ENCODE assay signal across 9 mouse cellular contexts in the genomic region with DNA sequence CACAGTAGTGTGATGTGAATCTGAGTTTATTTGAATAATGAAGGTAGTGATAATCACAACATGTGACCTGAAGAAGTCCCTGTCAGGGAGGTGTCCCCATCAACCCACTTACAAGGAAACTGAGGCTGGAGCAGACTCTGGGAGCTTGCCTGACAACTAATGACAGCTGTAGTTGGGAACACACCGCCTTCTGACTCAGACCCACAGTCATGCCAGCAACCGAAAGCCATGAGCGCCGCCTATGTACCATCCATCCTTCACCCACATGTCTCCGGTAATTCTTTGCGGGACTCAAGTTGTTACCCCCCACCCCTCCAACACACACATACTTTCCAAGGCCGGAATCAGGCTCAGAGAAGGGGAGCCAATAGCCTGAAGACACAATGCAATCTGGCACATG. TPM values are rescaled to one million over a fixed set of nuclear protein-coding genes. Genes with fewer than 3 reads are reported as not detected.
DNase-seq lines count a peak whose midpoint lies in the region; ATAC-seq and TF ChIP-seq lines count a peak whose summit lies in the region.
"Had no signal": no experiment of that assay in that cellular context is flagged by ENCODE, and none has a peak within 500 bp of the region (broad histone marks: within the 10 kb centered on the region; RNA-seq: fewer than 3 reads in every experiment).

No protein-coding gene starts in this region.

- H3K36me3 ChIP-seq in forebrain, embryonic 13.5 days (ENCODE audit: poor library complexity, severe bottlenecking): peaks cover 24% of the 10 kb centered on the region
- H3K36me3 ChIP-seq in midbrain, embryonic 12.5 days: peaks cover 20% of the 10 kb centered on the region

- H3K27ac ChIP-seq in left cerebral cortex, adult 2 months: no peak overlapping the region
- H3K27ac ChIP-seq in forebrain, embryonic 13.5 days: no peak overlapping the region
- H3K27ac ChIP-seq in midbrain, embryonic 12.5 days (replicated peaks): no peak overlapping the region

- DNase-seq in adrenal gland, postnatal 36 days: peak; percentile 38 to 44
- DNase-seq in adrenal gland, adult 8-10 months: no peak
- no peak for DNase-seq in left cerebral cortex, adult 2 months (ENCODE audit: extremely low spot score in 1 of 2, low spot score in 2 of 2)
- DNase-seq in left cerebral cortex, adult 11 months (ENCODE audit: low spot score): no peak
- DNase-seq in urinary bladder, postnatal 14 days (ENCODE audit: low spot score): no peak
- no peak for DNase-seq in MN1 (ENCODE audit: low spot score)

- peak overlapping the region; percentile 83 for H3K4me3 ChIP-seq in left cerebral cortex, adult 2 months
- no peak overlapping the region for H3K4me3 ChIP-seq in forebrain, embryonic 13.5 days
- H3K4me3 ChIP-seq in midbrain, embryonic 12.5 days: no peak overlapping the region; the same call in 1 of the 2 replicates

- H3K4me1 ChIP-seq in forebrain, embryonic 13.5 days: peaks cover 25% of the 10 kb centered on the region
- peaks cover 29% of the 10 kb centered on the region for H3K4me1 ChIP-seq in midbrain, embryonic 12.5 days

- no peaks in the 10 kb centered on the region for H3K27me3 ChIP-seq in forebrain, embryonic 13.5 days
- H3K27me3 ChIP-seq in midbrain, embryonic 12.5 days: no peaks in the 10 kb centered on the region; the same call in 1 of the 2 replicates

- intact Hi-C loops in left cerebral cortex, adult 2 months (cut with DNase I): no loop called here

- 97% methylated on average over 7 of the region's 7 CpGs for WGBS in forebrain, embryonic 13.5 days
- 97% methylated on average over 7 of the region's 7 CpGs for WGBS in midbrain, embryonic 12.5 days

- H3K9me3 ChIP-seq in forebrain, embryonic 13.5 days (replicated peaks): no peaks in the 10 kb centered on the region
- H3K9me3 ChIP-seq in midbrain, embryonic 12.5 days: no peaks in the 10 kb centered on the region; the same call in 1 of the 2 replicates

- ATAC-seq in forebrain, embryonic 13.5 days: no peak
- no peak for ATAC-seq in midbrain, embryonic 12.5 days (ENCODE audit: low FRiP score, low read depth)

- no peak overlapping the region for H3K9ac ChIP-seq in forebrain, embryonic 13.5 days
- H3K9ac ChIP-seq in midbrain, embryonic 12.5 days (replicated peaks): peak overlapping the region; percentile 84; the same call in 1 of the 2 replicates

- peak overlapping the region; percentile 98 for H3K4me2 ChIP-seq in forebrain, embryonic 13.5 days
- peak overlapping the region; percentile 95 for H3K4me2 ChIP-seq in midbrain, embryonic 12.5 days (replicated peaks)

- no peak for TF ChIP-seq CTCF in left cerebral cortex, adult 2 months (IDR thresholded peaks at IDR 0.05)

RNA-seq across cellular contexts. Expression of a gene that starts 2.0 kb away (rescaled TPM):
- 10 to 100 TPM; 46.5 to 50.3 TPM for total RNA-seq in adrenal gland, postnatal 36 days (2021)
- 10 to 100 TPM; 44.4 to 53.9 (median 47.6) TPM for total RNA-seq in adrenal gland, adult 8-10 months (2022)
- 10 to 100 TPM; 79.1 to 79.5 TPM for total RNA-seq in left cerebral cortex, adult 2 months (2021)
- polyA plus RNA-seq in forebrain, embryonic 13.5 days (2015; fragmentation: Nextera tagmentation; extraction: Ambion mirVana): 11.7 and 12.2 TPM in 2 replicates
- polyA plus RNA-seq in midbrain, embryonic 12.5 days (2016; fragmentation: Nextera tagmentation; extraction: Ambion mirVana): 16.4 and 20.9 TPM in 2 replicates

RNA-seq across cellular contexts. Expression of a gene that starts 6.5 kb away (rescaled TPM):
- 10 to 100 TPM; 41.1 to 49.6 TPM for total RNA-seq in adrenal gland, postnatal 36 days (2021)
- 10 to 100 TPM; 31.9 to 69.2 (median 51.8) TPM for total RNA-seq in adrenal gland, adult 8-10 months (2022)
- under 1 TPM; 0.26 to 0.36 TPM for total RNA-seq in left cerebral cortex, adult 2 months (2021)
- polyA plus RNA-seq in forebrain, embryonic 13.5 days (2015; fragmentation: Nextera tagmentation; extraction: Ambion mirVana): 0.13 and 0.29 TPM in 2 replicates
- 0.42 and 0.61 TPM in 2 replicates for polyA plus RNA-seq in midbrain, embryonic 12.5 days (2016; fragmentation: Nextera tagmentation; extraction: Ambion mirVana)

RNA-seq across cellular contexts. Expression of a gene that starts 51.5 kb away (rescaled TPM):
- total RNA-seq in adrenal gland, postnatal 36 days (2021): 10 to 100 TPM in 1 of 2 experiments, 1 to 10 TPM in 1; 8.7 to 12.1 TPM
- total RNA-seq in adrenal gland, adult 8-10 months (2022): 10 to 100 TPM; 12.7 to 15.4 (median 13.6) TPM
- total RNA-seq in left cerebral cortex, adult 2 months (2021): 1 to 10 TPM; 6.7 to 7.9 TPM
- polyA plus RNA-seq in forebrain, embryonic 13.5 days (2015; fragmentation: Nextera tagmentation; extraction: Ambion mirVana): 3.3 and 3.4 TPM in 2 replicates
- polyA plus RNA-seq in midbrain, embryonic 12.5 days (2016; fragmentation: Nextera tagmentation; extraction: Ambion mirVana): 4.3 and 5.0 TPM in 2 replicates

RNA-seq across cellular contexts. Expression of a gene that starts 51.6 kb away (rescaled TPM):
- total RNA-seq in adrenal gland, postnatal 36 days (2021): 10 to 100 TPM; 73.1 to 91.1 TPM
- 100 to 1,000 TPM in 1 of 4 experiments, 10 to 100 TPM in 3; 77.7 to 107 (median 90.3) TPM for total RNA-seq in adrenal gland, adult 8-10 months (2022)
- 10 to 100 TPM; 16.6 to 18.4 TPM for total RNA-seq in left cerebral cortex, adult 2 months (2021)
- 39.3 and 40.6 TPM in 2 replicates for polyA plus RNA-seq in forebrain, embryonic 13.5 days (2015; fragmentation: Nextera tagmentation; extraction: Ambion mirVana)
- polyA plus RNA-seq in midbrain, embryonic 12.5 days (2016; fragmentation: Nextera tagmentation; extraction: Ambion mirVana): 41.5 and 41.7 TPM in 2 replicates

RNA-seq across cellular contexts. Expression of a gene that starts 52.1 kb away (rescaled TPM):
- under 1 TPM in 1 of 2 experiments, not detected in 1; 0.66 TPM for total RNA-seq in adrenal gland, postnatal 36 days (2021)
- not detected for total RNA-seq in adrenal gland, adult 8-10 months (2022)
- not detected for total RNA-seq in left cerebral cortex, adult 2 months (2021)
- polyA plus RNA-seq in forebrain, embryonic 13.5 days (2015; fragmentation: Nextera tagmentation; extraction: Ambion mirVana): not detected in 2 replicates
- 0.12 TPM in 1 of 2 replicates, not detected in the other for polyA plus RNA-seq in midbrain, embryonic 12.5 days (2016; fragmentation: Nextera tagmentation; extraction: Ambion mirVana)
- polyA plus RNA-seq: erythroblast, embryonic 14.5 days had no signal

Comparison
In these comparisons a context has a peak if more than half of its experiments do, and no peak if none do; other contexts are left out.
1. DNase-seq: peak in adrenal gland, postnatal 36 days (2 of 2); none in adrenal gland, adult 8-10 months (single experiment), left cerebral cortex, adult 2 months (0 of 2), left cerebral cortex, adult 11 months (single experiment), urinary bladder, postnatal 14 days (single experiment) and MN1 (single experiment).
2. RNA of a gene that starts 6.5 kb away (total RNA-seq): 31.9 to 69.2 TPM in adrenal gland, adult 8-10 months and 41.1 to 49.6 TPM in adrenal gland, postnatal 36 days; 0.26 to 0.36 TPM in left cerebral cortex, adult 2 months; every median in the first group is over 10 times any median in the second.